Mouse (Mus musculus) liver (tissue): Measurements from ENCODE around the gene Vps41.

ENCODE experiments used
- DNase-seq: peaks from one replicate; pipeline ENCODE4 v3.0.0-alpha.2; 2020; ENCODE audit warnings: mixed read lengths

The Vps41 gene

GRCm38 (mm10) chr13:18896789-18897188 is 179.7 kb downstream of the Vps41 start:
- no peak for DNase-seq

- no peak for DNase-seq
These were observed 186.5 kb downstream of the Vps41 start for GRCm38 (mm10) chr13:18903623-18904022.

- DNase-seq = no peak
These were observed 197.7 kb downstream of the Vps41 start for GRCm38 (mm10) chr13:18914774-18915173.
